Mouse (Mus musculus): ENCODE data around the gene Pld5.
"Not testable (repeated sequence)": the region's sequence is repeated elsewhere in the genome, so short reads cannot be mapped to it uniquely, and the experiment has no call there.

The Pld5 gene

DNA sequence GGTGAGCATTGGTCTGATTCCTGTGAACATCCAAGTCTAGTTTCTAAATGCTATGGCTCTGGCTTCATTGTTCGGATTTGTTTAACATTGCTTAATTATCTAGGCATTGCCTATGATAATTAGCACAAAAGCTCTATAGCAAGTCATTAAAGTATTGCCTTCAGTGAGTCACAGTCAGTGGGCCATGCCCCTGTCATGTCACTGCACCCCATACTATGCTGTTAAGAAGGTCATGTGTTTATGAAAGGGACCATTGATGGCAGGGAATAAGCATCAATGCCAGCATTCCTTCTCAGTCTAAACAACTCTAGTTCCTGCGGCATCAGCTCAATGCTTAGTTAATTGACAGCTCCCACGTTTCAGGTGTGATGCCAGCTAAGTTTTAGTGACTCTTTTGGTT, 239.1 kb downstream of the Pld5 start:
- no peak for DNase-seq

DNA sequence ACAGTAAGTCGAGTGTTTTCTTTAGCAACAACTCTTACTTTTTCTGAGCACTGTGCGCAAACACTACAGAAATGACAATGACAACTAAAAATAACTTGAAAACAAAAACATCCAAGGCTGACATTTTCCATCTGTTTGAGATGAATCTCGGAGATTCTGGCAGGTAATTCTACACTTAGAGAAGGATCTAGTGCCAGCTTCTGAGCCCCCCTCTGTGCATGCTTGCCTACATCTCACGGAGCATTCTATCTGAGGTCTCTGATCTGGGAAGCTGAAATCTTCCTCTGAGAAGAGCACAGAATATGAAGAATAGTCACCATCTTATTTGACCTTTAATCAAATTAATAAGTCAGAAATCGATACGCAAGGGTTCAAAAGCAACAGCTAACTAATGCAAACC, 240.4 kb downstream of the Pld5 start:
- DNase-seq: peak; percentile 70

DNA sequence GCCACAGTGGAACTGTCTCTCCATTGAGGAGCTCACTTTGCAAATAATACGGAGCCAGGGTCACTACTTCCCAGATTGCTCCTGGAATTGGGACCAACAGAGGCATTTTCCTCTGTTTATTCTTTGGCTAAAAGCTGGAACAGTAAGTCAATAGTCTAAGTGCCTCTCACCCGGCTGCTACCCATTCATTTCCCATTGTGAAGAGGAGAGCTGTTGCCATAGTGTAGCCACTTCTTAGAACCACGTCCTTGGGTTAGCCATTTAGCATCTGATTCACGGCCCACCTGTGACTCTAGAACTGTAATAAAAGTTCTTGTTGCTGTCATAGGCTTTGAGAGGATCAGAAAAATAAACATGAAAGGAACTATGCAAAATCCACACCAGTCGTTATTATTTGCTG, 241.4 kb downstream of the Pld5 start:
- no peak for DNase-seq

DNA sequence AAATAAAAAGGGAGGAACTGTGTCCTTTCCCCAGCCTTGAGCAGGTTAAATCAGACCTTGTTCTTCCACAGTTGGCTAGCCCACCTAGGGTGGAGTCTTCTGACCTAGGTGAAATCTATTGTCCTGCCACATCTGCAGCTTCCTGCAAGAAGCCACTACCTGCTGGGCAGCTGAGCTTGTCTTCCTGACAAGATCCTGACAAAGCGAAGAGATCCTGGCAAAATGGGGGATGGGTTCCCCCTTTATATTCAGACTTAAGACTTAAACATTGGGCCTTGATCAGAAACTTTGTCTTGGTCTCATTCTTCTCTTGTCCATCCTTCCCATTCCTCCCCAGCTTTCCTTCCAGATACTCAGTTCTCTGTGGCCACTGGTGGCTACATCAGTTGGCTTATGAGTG, 246.0 kb downstream of the Pld5 start:
- DNase-seq: no peak

DNA sequence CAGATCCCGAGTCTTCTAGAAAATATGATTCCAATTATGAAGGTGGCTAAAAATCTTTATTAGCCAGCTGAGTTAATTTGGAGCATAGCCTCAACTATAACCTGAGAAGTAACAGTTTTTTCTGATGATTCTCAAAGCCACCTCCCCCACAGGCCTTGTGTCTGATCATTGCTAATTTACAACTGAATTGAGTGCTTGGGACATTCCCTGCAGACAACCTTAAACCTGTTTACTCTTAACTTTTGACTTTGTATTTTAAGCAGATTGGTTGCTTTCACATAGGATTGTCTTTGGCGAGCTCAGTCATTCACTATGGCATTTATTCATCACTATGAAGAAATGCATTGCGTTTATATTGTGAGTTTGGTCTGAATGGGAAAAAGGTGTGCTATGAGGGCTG, 246.7 kb downstream of the Pld5 start:
- no peak for DNase-seq

DNA sequence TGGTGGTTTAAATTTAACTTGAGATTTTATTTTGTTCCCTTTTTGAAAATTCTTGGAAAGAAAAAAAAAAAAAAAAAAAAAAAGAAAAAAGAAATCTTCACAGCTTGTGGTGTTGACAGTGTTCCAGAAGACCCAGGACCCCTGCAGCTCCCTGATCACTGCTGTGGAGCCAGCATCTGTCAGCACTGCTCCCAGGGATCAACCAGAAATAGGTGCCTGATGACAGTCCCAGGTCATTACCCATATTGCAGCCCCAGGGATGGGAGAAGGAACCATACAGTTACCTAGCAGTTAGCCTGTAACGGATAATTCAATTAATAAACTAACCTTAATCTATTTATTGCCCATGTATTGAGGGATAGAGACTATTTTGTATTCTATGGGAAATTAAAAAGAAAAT, 250.6 kb downstream of the Pld5 start:
- DNase-seq: peak; percentile 60

DNA sequence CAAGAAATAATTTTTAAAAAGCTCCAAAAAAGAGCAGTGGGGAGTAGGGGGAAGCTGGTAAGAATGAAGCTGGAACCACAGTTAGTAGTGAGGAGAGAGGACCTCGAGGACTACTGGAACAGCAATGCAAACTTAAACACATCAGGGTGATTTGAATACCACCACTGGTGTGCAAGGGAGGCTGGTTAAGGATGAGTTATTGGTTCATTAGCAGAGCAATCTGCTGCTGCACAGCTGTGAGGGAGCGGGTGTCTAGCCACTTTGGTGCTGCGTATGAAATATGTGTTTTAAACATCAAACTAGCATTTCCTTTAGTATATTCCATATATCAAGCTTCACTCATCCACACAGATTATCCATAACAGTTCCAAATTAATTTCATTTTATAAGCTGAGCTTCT, 256.6 kb downstream of the Pld5 start:
- DNase-seq: no peak

DNA sequence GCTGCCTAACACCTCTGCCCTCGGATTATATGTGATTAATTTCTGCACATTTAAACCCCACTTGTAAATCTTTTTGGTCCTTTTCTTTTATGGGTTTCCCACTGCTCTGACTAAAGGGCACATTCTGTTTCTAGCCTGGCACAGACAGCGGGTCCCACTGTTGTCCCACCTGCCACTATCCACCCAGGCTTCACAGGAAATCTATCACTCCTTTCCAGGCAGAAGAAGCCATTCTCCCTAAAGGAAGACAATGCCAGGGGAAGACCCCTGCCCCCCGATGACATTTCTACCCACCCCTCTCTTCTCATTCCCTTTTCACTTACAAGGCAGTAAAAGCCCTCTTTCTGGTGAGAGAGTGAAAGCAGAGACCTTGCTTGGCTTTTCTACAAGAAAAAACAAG, 259.0 kb downstream of the Pld5 start:
- DNase-seq: peak; percentile 59

DNA sequence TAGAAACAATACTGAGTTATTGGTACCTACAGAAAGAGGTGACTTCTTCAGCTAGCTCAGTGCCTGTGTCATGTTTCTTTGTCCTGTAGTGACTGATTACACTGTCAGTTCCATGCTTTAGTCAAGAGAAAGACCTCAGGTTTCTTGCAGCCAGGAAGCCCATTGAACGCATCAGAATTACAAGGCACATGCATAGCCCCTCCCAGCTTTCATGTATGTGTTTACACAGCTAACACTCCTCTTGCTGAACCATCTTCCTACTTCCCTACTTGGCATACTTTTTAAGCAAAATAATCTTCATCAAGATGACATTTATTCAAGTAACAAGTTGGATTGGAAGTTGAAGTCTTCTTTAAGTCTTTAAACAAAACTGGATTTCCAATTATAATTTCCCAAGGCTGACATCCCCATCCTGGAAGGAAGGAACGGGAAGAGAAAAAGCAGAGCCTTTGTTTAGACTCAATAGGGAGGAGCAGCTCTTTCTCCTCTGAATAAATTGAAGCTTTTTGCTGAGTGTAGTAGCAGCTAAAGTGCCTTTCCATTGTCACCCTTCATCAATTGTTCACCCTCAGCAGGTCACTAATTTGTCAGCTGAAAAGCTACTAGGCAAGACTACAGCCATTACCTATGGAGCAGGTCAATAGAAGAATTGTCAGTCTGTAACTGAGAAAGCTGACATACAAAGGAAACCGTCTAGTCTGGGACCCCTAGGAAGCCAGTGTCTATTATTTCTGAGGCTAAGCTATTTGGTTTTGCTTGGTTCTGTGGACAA, 261.4 kb downstream of the Pld5 start:
- DNase-seq: no peak

DNA sequence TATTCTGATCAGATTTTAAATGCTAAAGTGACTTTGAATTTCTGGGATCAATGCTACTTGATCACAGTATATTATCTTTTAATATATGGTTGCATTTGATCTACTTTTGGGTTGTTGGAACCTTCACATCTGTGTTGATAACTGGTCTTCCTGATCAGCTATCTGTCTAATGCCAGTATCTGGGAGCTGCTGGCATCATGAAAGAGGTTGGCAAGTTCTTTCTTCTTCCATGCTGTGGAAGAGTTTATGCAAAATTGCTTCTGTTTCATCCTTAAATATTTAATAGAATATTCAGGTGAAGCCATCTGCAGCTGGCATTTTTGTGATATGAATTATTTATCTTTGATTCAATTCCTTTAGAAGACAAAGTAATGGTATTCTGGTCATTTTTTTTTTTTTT, 263.6 kb downstream of the Pld5 start:
- DNase-seq: no peak

DNA sequence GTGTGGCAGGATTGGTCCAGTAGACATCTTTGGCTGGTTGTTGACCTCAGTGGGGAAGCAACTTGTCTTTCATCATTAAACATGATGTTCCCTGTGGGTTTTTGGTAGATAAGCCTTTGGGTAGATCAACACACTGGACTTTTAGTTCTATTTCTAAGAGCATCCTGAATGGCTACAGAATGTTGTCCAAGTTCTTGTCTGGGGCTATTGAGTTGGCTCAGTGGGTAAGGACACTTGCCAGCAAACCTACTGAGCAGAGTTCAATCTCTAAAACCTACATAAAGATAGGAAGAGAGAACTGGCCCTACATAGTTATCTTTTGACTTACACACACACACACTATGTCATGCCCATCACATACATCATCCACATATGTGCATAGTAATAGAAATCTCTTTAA, 264.0 kb downstream of the Pld5 start:
- DNase-seq: peak; percentile 52

DNA sequence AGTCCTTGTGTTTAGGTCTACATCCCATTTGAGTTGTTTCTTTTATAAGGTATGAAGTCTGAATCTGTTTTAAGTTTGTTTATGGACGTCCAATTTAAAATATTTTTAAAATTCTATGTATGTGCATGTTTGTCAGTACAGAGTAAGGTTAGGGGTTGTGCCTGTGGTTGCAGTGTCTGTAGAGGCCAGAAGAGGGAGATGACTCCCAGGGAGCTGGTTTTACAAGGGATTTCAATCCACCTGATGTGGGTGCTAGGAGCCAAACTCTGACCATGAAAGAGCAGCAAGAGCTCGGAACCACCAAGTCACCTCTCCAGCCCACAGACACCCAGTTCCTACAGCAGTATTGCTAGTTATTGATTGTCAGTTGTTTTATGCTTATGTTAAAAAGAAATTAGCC, 266.7 kb downstream of the Pld5 start:
- DNase-seq: no peak

DNA sequence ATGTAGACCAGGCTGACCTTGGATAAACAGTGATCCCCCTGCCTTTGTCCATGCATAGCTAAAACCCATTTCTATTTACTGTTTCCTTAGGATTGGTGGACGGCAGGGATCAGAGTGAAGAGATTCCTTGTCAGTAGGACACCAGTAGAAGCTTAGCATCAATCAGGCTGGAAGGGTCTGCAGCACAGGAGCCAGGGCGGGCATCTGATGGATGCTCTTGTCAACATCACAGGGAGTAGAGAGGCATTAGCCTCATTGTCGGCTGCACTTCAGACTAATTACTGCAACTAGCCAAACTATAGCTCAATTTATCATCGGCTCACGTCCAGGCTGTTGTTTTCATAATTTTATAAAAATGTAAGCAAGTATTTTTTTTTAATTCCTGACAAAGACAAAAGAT, 274.5 kb downstream of the Pld5 start:
- DNase-seq: no peak

DNA sequence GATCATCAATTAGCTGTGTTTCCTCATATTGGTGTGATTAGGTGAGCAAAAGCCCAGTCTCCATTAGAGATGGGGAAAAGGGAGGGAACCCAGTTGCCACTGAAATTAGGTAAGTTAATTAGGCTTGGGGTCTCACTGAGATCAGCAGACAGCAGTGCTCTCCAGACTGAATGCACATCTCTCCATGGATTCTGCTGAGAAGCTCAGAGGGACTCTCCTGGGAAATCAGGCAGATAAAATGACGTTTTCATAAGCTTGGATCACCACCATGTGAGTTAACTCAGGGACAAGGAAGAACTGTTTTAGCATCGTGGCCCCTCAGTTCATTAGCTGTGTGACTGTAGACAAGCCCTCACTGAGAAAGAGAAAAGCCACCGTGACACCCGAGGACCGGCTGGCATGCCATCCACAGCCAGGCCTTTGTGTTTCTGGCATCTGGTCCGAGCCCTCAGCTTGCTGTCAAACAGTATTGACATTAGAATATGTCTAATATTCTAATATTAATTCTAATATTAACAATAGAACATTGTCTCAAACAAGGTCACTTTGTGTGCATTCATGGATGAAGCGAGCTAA, 277.9 kb downstream of the Pld5 start:
- DNase-seq: no peak

DNA sequence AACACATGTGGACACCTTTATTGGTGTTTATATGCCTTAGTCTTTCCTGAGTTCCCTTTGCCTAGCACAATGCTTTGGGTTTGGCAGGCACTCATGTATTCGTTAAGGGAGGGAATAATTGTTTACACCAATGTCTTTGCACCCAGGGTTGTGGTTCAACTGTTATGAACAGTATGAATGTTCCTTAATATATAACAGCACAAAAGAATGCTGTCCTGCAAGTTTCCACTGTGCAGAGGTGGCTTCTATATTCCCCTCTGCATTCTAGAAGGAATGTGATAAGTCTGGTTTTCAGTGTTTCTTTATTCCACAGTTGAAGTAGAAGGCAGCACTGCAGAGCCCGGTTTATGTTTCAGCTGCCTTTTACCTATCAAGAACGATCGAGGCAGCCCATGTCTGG, 286.2 kb downstream of the Pld5 start:
- no peak for DNase-seq

DNA sequence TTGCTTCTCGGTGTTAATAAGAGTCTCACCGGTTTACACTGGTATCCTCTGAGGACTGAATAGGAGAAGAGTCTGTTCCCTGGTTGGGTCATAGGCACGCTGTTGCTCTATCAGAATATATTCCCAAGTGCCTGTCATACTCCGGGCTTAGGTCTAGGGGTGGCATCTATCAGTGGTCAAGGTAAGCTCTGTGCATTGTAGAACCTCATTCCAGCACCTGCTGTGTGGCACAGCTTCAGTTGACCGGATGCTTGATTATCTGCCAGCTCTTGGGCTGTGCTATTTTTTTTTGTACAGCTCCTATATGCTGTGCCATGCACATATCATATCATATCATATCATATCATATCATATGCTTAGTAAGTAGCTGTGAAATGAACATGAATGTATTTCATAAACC, 286.7 kb downstream of the Pld5 start:
- DNase-seq: no peak

DNA sequence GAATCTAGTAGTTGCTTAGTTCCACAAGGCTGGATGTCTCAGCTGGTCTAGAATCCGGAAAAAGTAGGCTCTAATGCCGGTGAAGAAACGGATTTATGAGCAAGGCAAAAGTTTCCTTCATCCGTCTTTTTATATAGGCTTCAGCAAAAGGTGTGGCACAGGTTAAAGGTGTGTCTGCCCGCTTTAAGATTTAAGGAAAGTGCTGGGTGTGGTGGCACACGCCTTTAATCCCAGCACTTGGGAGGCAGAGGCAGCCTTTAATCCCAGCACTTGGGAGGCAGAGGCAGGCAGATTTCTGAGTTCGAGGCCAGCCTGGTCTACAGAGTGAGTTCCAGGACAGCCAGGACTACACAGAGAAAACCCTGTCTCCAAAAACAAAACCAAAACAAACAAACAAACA, 296.1 kb downstream of the Pld5 start, which contains the start of gene Rbm8a2:
Gene Rbm8a2, minus strand, starts transcription at position 101 of the 400 bp plus-strand sequence.
- DNase-seq: not testable (repeated sequence)

DNA sequence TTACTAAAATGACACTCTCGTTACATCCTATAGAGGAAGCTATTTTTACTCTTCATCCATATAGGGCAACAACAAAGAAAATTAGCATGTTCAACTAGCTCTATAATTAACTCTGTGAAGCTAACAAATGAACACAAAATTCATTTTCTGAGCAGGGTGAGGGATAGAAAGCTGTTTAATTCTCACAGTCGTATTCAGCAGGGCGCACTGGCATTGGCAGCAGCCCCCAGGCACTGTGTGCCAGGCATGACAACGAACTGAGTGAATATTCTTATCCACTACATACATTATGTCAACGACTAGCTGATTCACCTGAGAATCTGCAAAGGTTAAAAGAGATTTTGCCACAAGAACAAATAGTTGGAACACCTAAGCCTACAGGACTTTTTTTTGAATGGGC, 304.4 kb downstream of the Pld5 start:
- no peak for DNase-seq

DNA sequence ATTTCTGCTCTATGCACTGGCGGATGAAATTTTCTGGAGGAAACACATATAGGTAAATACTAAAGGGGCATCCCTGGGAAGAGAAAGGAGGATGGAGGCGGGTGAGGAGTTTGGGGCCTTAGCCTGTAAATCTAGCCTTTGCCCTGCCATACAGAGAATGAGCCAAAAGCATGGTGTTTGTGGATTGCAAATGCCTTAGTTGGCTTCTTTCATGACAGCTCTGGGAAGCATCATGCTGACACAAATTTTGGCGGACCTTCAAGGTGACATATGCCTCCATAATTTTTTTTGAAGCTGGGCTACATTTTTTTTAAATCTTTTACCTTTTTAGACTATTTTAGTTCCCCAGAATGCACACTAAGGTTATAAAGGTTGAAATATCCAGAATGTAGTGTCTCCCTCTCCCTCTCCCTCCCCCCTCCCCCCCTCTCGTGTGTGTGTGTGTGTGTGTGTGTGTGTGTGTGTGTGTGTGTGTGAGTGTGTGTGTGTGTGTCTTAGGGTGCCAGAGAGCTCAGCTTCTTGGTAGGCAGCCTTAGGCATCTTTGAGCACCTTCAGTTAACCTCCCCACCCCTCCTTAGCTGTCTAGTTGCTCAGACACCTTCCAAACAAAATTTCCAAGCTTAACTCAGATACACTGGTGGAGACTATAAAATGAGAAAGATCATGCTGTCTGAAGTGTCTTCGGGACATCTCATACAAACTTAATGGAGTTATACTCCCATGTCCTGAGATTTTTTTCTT, 307.9 kb downstream of the Pld5 start:
- DNase-seq: peak; percentile 92

DNA sequence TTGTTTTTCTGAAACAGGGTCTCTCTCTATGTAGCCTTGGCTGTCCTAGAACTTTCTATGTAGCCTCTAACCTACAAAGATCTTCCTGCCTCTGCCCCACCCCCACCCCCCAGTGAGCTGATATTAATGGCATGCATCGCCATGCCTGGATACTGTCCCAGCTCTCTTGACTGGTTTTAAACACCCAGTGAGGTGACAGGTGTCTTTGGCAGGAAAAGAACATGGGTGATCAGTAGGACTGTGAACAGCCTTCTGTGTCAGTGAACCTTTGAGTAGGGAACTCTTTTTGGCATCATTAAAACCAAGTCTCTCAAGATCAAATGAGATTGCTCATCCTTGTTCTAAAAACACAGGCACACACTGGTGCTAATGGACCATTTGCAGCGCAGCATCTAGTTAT, 313.3 kb downstream of the Pld5 start:
- DNase-seq: peak; percentile 36

DNA sequence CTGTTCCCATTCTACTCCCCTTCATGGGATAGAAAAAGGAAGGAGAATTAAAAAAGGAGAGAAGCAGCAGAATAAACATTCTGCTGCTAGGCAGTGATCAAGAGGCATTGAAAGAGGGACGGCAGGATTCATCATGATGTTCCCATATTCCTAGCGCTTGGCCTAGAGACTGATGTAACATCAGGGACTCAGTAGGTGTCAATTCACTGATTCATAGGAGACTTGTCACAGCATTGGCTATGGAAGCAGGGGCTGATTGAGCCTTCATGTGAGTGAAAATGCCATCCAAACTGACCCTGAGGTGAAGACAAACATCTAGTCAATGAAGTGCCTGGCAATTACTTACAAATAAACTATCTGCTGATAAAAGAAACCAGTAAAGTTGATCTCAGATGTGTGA, 324.3 kb downstream of the Pld5 start:
- no peak for DNase-seq

DNA sequence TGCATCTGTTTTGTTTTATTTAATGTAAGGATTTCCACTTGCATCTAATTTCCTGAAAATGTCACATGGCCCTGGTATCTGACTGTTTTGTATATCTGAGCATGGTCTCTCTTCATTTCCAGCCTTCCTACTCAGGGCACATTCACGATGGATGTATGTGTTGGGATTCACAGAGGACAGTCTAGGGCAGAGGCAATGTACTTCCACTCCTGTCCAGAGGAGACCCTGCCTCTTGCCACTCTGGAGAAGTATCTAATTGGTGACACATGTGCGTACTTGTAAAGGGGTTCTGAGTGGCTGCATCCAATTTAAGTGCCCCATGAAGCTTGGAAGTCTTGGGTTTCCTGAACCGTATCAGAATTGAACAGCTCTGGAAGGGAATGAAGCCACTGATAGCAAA, 324.7 kb downstream of the Pld5 start:
- DNase-seq: no peak

DNA sequence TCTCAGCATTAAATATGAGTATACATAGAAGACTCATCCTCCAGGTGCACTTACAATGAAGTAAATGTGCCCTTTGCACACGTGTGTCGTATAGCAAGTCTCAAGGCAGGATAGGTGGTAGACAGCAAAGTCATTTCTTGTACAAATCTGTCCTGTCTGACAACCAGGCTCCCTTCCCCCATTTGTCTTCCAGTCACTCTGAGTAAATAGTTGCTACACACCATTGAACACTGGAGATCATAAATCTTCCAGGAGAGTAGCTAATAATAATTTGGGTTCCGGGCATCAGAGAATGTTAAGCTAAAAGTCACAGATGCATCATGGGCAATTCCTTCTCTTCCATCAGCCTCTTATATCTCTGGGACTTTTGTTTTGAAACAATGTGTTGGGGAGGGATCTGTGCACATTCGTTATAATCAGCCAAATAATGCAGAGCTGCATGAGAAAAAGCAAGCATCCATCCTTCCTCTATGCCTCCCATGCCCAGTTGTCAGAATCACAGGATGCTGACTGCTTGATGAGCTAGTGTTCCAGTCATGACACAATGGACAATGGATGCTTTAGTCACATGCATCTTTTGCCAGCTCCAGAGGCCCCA, 328.3 kb downstream of the Pld5 start:
- DNase-seq: no peak

DNA sequence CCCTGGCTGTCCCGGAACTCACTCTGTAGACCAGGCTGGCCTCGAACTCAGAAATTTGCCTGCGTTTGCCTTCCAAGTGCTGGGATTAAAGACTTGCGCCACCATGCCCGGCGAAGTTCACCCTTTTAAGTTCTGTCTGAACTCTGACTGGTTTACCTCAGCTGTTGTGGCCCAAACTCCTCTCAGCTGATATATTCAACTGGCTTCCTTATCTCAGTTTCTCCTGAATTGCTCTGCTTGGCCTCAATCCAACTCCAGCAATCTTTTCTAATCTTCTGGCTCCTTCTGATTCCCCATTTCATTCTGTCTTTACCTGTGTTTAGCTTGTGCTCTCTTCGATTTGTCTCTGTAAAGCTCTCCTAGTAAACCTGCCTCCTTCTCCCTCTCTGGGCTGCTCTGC, 331.9 kb downstream of the Pld5 start:
- no peak for DNase-seq

All from cerebellum, adult 9-11 months (tissue).